Mouse (Mus musculus) CH12F3 (cell line): ENCODE data around the gene Prrt4.

Source experiments
- in situ Hi-C: fragments of 300-500 bp; cut with MboI; formaldehyde crosslinking; loops from 2 replicates; pipeline ENCODE4 v1.14.3; 2020; ENCODE audit warnings: low sequenced_read_pairs

The Prrt4 gene

DNA sequence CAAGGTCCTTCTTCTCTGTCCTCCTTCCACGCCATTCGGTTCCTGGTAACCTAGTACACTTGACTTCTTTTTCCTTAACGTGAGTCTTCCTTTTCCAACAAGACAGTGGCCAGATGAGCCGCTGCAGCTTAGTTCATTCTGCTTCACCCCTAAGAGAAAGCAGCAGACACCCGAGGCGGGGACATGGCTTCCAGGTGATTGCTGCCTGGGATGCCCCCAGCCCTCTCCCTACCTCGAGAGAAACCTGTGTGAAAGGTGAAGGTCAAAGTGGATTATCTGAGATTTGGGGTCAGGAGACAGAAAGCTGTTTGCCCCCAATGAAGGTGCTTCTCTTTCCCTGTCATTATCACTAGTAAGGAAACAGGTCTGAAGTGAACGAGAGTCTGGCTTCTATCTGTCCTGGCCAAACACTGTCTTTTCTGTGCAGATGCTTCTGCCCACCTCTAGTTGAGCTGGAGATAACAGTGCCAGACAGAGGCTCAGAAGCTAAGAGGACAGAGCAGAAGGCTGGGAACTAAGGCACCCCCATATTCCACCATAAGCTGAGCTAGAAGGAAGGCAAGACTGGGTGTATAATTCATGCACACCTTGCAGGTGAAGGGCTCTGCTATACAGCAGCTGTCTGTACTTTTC is 20.0 kb upstream of the Prrt4 start:
- in situ Hi-C loops: no loop called here

DNA sequence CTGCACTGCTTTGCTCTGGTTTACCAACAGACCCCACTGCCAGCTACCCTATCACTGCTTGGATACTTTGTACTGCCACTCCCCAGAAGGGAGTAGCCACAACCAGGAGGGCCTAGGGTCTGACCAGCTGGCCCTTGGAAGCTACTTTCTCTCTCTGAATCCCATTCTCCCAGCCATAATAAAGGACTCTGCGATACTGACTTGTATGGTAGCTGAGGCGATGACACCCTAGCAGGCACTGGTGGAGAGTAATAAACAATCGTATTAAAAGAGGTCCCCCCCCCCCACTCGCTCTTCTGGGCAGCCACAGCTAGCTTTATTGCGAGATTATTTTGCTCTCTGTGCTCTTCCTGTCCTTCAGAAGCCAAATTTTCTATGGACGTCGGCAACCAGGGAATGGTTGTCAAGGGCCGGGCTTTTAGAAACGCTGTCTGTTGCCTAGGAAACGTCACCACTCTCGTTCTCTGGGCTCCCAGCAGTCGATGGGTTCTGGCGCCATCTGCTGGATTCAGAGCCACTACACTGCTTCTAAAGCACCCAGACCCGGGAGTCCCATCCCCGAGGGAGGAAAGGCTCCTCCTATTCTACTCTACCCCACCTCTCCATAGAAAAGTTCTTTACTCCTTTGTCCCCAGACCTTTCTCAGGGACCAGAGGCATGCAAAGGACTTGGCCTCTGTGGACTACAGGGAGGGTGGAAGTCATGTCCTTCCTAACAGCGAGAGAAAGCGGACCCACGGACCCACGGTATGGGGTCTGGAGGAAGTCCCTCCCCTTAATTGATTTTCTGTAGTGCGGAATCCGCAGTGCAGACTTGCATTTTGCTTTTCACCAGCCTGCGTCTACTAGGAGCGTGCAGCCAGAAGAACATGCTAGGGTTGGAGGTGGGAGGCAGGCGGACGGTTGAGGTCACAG is 19.2 kb upstream of the Prrt4 start:
- in situ Hi-C loops: no loop called here

DNA sequence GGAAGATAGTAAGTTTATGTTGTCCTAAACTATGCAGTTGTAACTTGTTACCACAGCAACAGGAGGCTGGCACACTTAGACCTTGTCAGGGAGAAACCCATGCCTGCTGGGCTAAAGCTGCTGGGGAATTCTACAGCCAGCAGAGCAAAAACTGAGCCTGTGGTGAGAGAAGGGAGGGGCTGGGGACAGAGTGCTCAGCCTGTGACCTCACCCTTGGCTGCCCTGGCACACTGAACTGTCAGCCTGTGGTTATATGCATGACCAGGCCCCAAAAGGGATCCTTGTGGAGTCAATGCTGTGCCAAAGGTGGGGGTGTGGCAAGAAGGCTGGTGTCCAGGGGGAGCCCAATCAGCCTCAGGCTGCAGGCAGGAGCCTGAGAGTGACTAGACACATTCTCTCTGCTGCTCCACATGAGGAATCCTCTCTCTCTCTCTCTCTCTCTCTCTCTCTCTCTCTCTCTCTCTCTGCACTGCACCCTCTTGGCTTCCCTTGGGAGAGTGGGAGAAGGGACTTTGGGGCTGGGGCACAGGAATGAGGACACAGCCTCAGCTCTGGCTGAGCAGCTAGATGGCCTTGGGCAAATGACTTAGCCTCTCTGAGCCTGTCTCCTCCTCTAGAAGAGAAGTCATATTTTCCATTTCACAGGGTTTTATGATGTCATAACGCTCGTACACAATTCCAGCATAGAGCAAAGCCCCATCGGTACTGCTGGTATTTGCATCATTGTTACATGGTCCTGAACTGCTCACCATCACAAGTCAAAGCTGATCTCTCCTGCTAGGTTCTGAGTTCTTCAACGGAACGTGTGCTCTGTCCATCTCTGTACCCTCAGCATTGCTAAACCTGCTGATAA is 16.7 kb upstream of the Prrt4 start:
- in situ Hi-C loops: no loop called here

DNA sequence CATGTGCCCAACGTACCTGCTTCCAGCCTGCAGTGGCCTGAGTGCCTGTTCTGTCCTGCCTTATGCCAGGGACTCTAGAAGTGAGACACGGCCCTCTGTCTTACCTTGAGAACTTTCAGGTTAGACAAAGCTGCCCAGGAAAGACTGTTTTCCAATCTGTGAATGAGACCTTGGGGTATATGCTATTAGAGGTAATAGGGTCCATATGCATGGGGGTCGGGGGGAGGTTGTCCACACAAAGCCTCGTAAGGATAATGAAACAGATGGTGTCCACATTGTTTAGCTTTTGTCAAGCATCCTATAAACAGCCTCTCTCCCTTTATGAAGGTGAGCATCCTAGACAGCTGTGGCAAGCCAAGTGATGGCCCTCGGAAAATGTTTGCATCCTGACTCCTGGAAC is 15.8 kb upstream of the Prrt4 start:
- in situ Hi-C loops: no loop called here

DNA sequence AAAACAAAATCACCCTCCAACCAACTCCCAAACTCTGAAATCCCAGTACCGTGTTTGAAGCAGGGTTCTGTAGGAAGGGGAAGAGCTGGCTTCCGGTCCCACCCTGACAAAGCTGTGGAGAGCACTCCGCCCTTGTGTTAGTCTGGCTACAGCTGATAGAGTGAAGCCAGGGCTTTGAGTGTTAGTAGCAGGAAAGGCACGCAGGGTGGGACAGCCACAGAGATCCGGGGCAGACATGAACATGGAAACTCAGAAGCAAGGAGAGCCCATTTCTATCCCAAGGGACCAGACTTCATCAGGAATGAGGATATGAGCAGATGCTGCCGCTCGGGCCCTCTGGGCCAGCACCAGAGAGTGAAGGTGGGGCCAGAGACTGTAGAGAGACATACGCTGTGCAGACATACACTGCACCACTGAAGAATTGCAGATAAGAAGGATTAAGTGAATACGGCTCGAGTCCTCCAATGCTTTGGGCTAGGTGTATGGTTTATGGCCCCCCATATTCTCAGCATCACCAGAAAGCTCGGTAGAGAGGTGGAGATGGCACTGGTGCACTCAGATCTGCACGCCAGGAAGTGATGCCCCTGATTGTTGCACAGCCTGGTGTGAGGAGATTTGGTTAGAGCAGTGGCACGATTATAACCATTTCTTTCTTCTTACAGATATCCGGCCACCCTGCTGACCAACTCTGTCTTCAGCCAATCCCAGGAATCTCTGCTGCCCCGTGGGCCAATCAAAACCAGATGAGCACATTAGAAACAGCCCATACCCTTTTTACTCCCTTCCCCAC is 14.8 kb upstream of the Prrt4 start:
- in situ Hi-C loops: no loop called here

DNA sequence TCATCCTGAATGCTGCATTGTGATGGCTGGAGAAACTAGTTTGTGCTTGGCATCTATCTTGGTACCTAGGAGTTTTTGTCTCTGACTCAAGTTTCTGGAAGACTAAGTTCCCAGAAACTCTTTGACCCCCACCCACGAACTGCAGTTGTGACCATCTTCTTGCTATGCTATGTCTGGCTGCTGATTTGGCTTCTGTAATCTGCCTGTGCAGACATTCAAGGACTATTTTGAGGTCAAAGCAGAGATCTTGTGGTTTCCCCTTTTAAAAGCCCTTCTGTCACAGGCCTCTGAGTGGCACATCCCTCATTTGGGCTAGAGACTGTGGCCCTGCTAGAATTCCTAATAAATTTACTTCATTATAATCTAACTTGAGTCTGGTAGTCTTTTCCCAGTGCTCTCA is 8.6 kb upstream of the Prrt4 start:
- in situ Hi-C loops: no loop called here

DNA sequence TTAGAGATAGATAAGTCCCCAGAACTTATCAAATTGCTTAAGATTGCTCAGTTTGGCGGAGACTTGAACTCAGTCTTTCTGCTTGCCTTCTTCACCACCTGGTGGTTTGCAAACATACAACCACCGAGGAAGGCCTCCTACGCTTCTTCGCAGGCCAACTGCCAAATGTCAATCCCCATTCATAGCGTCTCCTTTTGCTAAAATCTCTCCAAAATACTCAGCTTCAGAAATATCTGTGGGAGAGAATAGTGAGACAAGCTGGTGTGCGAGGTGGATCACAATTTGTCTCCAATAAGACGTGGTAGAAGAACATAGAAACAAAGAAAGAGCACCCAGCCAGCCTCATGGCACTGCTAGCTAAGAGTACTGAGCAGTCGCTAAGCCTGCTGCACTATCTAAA is 459 bp upstream of the Prrt4 start:
- in situ Hi-C loops: no loop called here

DNA sequence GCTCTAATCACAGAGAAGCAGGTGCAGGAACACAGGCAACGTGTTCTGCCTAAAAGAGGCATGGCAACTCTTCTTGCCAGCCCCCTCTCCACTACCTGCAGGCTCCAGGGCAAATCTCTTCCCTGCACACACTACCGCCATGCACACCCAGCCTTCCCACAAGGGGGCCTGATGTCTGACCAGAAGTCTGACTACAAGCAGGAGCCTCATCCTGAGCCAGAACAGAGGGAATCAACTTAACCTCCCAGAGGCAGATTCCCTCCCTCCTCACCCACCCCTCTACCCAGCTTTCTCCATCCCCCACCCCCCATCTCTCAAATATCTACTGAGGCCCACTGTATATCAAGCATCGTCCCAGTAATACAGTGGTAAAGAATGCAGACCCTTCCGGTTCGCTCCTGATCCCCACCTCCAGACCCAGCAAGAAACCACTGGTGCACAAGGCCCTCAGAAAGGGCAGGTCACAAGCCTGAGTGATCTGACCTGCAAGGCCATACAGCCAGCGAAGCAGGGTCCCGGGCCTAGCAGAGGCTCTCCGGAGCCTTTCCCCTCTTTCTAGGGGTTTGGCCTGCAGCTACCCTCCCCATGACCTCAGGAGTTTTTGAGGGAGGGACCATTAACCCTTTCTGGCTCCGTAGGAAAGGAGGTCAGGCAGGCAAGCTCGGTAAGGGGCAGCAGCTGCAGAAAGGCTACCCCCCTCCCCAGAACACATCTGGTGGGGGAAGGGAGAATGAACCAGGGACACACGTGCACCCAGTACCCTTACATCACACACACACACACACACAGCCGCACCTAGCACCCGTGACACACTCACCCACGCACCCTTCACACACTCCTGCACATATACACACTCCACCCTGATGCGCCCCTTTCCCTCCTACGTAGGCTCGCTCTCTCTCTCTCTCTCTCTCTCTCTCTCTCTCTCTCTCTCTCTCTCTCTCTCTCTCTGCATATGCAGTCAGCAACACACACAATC is 1.2 kb downstream of the Prrt4 start:
- in situ Hi-C loops: no loop called here

DNA sequence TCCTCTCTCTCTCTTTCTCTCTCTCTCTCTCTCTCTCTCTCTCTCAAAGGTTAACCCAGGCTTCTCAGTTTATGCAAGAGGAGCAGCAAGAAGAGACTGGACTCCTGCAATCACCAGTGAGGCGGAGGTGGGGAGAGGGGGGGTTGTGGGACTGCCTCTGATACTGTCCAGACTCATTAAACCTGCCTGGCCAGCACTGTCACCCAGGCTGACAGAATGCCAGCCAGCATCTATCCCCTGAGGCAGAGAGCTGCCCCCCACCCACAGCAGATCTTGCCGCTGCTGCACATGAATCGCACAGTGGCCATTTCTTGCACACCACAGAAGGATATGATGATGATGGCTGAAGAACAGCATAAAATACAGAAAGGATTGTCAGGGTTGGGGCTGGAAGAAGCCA is 4.3 kb downstream of the Prrt4 start:
- in situ Hi-C loops: no loop called here

DNA sequence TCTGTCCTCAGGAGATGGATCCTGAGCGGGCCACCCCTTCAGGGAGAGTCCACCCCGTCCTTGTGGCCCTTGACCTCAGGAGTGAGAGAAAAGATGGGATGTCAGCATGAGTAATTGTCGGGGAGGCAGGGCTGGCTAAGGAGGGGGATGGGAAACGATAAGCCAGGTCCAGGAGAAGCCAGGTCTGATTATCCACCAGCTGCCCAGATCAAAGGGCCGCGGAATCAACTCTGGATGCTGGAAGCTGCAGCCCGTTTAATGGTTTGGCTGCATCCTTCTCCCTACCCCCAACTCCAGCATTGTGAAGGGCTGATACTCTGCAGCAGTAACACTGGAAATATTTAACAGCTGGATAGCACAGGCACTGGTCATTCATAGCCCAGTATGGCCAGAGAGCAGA is 5.0 kb downstream of the Prrt4 start:
- in situ Hi-C loops: no loop called here

DNA sequence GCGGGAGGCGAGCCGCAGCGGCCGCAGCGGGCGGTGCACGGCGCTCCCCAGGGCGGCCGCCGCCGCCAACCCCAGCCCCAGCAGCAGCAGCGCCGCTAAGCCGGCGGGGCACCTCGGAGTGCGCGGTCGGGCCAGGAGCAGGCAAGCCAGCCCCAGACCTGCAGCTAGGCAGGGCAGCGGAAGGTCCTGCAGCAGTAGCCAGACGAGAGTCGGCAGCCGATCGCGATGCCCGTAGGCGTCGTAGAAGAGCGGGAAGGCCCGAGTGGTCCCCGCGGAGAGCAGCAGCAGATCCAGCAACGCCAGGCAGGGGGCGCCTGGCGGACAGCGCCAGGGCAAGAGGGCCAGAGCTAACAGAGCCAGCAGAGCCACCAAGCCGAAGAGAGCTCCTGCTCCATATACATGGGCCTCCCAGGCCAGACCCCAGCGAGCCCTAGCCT is 8.4 kb downstream of the Prrt4 start:
- in situ Hi-C loops: no loop called here

DNA sequence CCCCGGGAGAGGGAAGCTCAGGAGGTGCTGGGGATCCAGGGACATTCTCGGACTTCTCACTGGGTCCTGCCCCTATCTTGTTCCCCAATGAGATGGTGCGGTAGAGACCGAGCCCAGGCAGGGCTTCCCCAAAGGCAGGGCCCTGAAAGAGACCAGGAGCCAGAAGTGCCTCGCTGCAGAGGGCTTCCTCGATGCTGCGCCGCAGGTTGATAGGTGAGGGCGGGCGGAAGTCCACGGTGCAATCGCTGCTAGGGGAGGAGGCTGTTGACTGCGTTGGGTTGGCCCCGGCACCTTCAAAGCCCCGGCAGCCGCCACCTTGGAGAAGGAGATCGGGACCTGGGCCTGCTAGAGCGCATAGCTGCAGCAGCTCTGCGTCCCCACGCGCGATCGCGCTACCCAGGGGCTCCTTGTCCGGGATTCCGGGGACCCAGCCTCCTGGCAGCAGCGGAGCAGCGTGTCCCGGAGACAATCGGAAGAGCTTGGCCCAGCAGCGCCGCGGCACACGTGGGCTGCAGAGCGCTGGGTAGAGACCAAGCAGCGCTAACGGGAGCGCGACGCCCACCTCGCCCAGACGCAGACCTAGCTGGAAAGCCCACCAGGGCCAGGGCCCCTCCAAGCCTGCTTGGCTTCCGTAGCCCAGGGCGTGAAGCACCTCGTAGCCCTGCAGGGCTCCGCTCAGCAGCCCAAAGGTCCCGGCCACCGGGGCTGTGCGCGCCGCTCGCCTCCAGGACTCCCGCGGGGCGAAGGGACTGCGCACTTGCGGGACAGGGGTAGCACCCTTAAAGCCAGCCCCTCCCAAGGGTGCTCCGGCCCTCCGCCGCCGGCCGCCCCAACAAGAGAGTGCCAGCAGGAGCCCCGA is 9.1 kb downstream of the Prrt4 start:
- in situ Hi-C loops: no loop called here

DNA sequence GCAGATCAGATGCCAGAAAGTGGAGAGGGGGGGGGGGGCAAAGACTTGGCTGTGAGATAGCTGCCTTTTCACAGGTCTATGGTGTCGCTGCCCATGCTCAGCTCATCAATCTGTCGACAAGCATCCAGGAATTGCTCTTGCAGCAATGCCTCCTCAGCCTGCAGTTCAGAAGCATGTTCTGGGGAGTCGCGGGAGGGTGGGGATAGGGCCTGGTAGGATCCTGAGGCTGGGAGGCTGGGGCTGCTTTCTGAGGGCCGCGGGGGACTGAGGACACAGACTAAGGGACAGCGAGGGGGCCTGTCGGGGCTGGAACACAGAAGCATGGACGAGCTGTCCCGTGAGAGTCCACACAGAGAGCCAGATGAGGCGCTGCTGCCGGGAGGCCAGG is 9.7 kb downstream of the Prrt4 start:
- in situ Hi-C loops: loop anchor here (5.0 to 10.0 kb wide), 2 partner anchors 33 to 105 kb away; partner anchors contain the start of genes Fam71f2 and Hilpda

DNA sequence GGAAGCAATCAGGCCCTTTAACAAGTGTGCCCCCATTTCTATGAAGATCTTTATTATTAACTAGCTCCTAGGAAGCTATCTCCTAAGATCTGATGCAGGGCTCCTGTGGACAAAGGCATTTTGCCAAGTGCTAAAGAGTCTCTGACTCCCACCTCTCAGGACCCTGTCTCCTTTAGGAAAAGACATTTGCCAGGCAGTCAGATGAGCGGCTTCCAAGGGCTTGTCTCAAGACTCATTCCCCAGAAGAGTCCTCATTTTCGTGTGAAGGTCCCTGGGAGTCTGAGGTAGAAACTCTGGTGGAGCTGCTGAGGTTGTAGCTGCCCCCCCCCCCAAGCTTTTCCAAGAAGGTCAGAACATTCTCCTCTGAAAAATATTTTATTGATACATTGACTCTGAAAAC is 10.5 kb downstream of the Prrt4 start:
- in situ Hi-C loops: loop anchor here (5.0 to 10.0 kb wide), 2 partner anchors 33 to 106 kb away; partner anchors contain the start of genes Fam71f2 and Hilpda

DNA sequence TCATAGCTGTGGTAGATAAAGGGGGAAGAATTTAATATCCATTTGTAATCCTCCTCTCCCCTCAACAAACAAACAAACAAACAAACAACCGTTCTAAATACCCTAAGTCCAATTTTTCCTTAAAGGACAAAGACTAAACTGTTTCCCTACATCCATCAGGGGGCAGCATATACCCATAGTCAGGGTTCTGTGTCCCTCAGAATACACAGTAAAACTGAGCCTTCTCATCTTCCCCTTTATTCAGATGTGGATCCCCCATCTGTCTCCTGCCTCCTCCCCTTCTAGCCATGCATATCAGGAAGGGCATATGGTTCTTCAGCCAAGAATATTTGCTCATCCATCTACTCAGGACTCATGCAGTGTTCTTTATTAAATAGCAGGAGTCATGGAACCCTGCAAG is 13.2 kb downstream of the Prrt4 start:
- in situ Hi-C loops: loop anchor here (5.0 to 10.0 kb wide), 2 partner anchors 36 to 109 kb away; partner anchors contain the start of genes Fam71f2 and Hilpda

DNA sequence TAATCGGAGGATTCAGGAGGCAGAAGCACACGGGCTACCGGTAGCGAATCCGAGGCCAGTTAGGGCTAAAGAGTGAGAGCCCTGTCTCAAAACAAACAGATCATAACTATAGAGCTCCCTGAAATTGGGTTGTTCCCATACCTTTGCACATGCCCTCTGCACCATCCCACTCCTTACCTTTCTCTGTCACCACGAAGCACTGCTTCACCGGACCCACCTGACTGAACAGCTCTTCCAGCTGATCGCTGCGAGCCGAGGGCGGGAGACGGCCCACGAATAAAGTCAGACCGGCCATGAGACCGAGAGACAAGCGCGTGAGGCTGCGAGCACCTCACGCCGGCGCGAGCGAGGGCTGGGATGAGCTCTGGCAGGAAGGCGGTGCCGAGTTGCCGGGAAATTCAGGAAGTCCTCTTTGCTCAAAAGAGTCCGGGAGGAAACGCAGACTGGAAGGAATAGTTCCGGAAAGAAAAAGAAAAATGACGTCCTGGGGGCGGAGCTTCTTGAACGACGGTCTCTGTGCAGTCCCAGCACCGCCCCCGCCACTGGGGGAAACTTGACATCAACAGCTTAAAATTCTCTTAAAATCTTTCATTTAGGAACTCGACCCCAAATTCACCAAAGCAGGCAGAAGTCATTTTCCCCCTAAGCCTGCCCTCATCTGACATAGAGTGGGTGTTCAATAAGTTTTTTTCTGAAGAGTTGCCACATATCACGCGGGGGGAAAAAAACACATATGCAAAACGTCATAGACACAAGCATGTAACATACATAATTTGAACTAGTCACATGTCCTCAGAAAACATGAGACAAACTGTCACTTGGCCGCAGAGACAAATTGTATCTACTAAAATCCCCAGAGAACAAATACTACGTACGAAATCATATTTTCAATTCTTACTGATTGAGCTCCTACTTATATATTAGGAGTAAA is 14.8 kb downstream of the Prrt4 start, which contains the start of gene Rbm28:
Gene Rbm28 (minus strand): TSS at position 693 of the 931 bp plus-strand sequence.
- in situ Hi-C loops: loop anchor here (5.0 to 10.0 kb wide), 2 partner anchors 38 to 110 kb away; partner anchors contain the start of genes Fam71f2 and Hilpda

DNA sequence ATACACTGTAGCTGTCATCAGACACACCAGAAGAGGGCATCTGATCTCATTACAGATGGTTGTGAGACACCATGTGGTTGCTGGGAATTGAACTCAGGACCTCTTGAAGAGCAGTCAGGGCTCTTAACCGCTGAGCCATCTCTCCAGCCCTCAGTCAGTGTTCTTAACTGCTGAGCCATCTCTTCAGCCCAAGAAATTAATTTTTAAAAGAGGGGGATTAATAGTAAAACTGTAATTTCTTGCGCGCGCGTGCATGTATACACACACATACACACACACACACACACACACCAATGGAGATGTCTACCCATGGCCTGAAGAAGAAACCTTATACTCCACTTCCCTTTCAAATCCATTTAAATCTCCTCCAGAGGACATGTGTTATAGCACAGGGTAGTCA is 18.1 kb downstream of the Prrt4 start:
- in situ Hi-C loops: loop anchor here (10.0 kb wide), 1 partner anchor 114 kb away; the partner anchor contains the start of genes Fam71f2 and Hilpda
